Mouse (Mus musculus) stomach, embryonic 15.5 days (tissue): ENCODE measurements at regions not wholly inside any gene's neighbourhood (a gene's known extent, or its start where the extent isn't known, plus 50 kb on each side); places are given as distances from the start of the nearest gene placed in this dataset.

Source experiments
- ATAC-seq: fragments of 200-750 bp; cut with Nextera tagmentation; 2 replicates; pipeline ENCODE4 v1.8.0; 2017; ENCODE audit warnings: low read depth, moderate number of reproducible peaks, moderate TSS enrichment; ENCODE audit not compliant: insufficient read depth, low FRiP score
- H3K27ac ChIP-seq: fragments of 300-500 bp; sonication (generic); 2 replicates; pipeline ENCODE4 v1.5.1; 2015; ENCODE audit warnings: mild to moderate bottlenecking, inconsistent platforms
- H3K27me3 ChIP-seq: fragments of 300-500 bp; sonication (generic); replicated peaks from 2 replicates; pipeline ENCODE4 v1.6.1; 2015; ENCODE audit warnings: inconsistent platforms
- H3K36me3 ChIP-seq: fragments of 300-500 bp; sonication (generic); 2 replicates; pipeline ENCODE4 v1.6.1; 2015; ENCODE audit warnings: inconsistent platforms
- H3K4me1 ChIP-seq: fragments of 300-500 bp; sonication (generic); 2 replicates; pipeline ENCODE4 v1.6.1; 2015; ENCODE audit warnings: inconsistent platforms
- H3K4me2 ChIP-seq: fragments of 300-500 bp; sonication (generic); 2 replicates; pipeline ENCODE4 v1.6.1; 2015; ENCODE audit warnings: mild to moderate bottlenecking, inconsistent platforms
- H3K4me3 ChIP-seq: fragments of 300-500 bp; sonication (generic); replicated peaks from 2 replicates; pipeline ENCODE4 v1.5.1; 2015; ENCODE audit warnings: inconsistent platforms
- H3K9ac ChIP-seq: fragments of 300-500 bp; sonication (generic); 2 replicates; pipeline ENCODE4 v1.6.1; 2015; ENCODE audit warnings: inconsistent platforms
- H3K9me3 ChIP-seq: fragments of 300-500 bp; sonication (generic); 2 replicates; pipeline ENCODE4 v1.6.1; 2016; ENCODE audit warnings: inconsistent platforms
- WGBS: fragments of 180-500 bp; shearing (Covaris S2); methylation state at CpG from one replicate; pipeline ENCODE4 v1.1.7; 2015; 5-methylcytosine and 5-hydroxymethylcytosine counted together

GRCm38 (mm10) chr19:45310291-45310881, 53.1 kb upstream of the Btrc start:
- Histone ChIP-seq H3K36me3 (no peaks in the 10 kb centered on the region), H3K4me3 (peak overlapping the region; percentile 13), H3K4me1 (peaks cover 23% of the 10 kb centered on the region), H3K9ac (no peak overlapping the region), H3K9me3 (no peaks in the 10 kb centered on the region), H3K4me2 (peak overlapping the region; percentile 50), H3K27ac (no peak overlapping the region), H3K27me3 (0 out of 2 replicates have a peak, but pooled peaks cover 8% of the 10 kb centered on the region)
- peak; percentile 31; the same call in 1 of the 2 replicates for ATAC-seq
- 43% methylated on average over 5 of the region's 5 CpGs for WGBS

- Histone ChIP-seq H3K9ac (no peak overlapping the region), H3K27ac (no peak overlapping the region), H3K4me2 (peak overlapping the region; percentile 50), H3K36me3 (no peaks in the 10 kb centered on the region), H3K4me3 (peak overlapping the region; percentile 13), H3K9me3 (no peaks in the 10 kb centered on the region), H3K27me3 (0 out of 2 replicates have a peak, but pooled peaks cover 4% of the 10 kb centered on the region), H3K4me1 (peaks cover 23% of the 10 kb centered on the region)
- WGBS = 13% methylated on average over 15 of the region's 15 CpGs
- peak; percentile 40; the same call in 1 of the 2 replicates for ATAC-seq
Observed at GRCm38 (mm10) chr19:45310944-45311603, 52.5 kb upstream of the Btrc start.

- Histone ChIP-seq H3K4me3 (no peak overlapping the region), H3K9ac (no peak overlapping the region), H3K27ac (no peak overlapping the region), H3K36me3 (no peaks in the 10 kb centered on the region), H3K4me2 (no peak overlapping the region), H3K27me3 (no peaks in the 10 kb centered on the region), H3K4me1 (peaks cover 23% of the 10 kb centered on the region), H3K9me3 (no peaks in the 10 kb centered on the region)
- no peak for ATAC-seq
- 73% methylated on average over 19 of the region's 19 CpGs for WGBS
Observed at GRCm38 (mm10) chr19:45311831-45312537, 51.5 kb upstream of the Btrc start.

GRCm38 (mm10) chr19:45312713-45313365, 50.7 kb upstream of the Btrc start:
- ATAC-seq = 0 out of 2 replicates have a peak, but pooled peaks have one; percentile 34
- Histone ChIP-seq H3K27me3 (no peaks in the 10 kb centered on the region), H3K36me3 (no peaks in the 10 kb centered on the region), H3K9ac (no peak overlapping the region), H3K4me1 (peaks cover 17% of the 10 kb centered on the region), H3K4me2 (no peak overlapping the region), H3K9me3 (no peaks in the 10 kb centered on the region), H3K27ac (peak overlapping the region; percentile 55), H3K4me3 (no peak overlapping the region)
- 31% methylated on average over 6 of the region's 6 CpGs for WGBS
